Mouse (Mus musculus): ENCODE data around the gene Zc2hc1c. TPM values are rescaled to one million over a fixed set of nuclear protein-coding genes. Genes with fewer than 3 reads are reported as not detected.

Zc2hc1c gene
- total RNA-seq (2021): under 1 TPM; 0.52 to 0.58 TPM

DNA sequence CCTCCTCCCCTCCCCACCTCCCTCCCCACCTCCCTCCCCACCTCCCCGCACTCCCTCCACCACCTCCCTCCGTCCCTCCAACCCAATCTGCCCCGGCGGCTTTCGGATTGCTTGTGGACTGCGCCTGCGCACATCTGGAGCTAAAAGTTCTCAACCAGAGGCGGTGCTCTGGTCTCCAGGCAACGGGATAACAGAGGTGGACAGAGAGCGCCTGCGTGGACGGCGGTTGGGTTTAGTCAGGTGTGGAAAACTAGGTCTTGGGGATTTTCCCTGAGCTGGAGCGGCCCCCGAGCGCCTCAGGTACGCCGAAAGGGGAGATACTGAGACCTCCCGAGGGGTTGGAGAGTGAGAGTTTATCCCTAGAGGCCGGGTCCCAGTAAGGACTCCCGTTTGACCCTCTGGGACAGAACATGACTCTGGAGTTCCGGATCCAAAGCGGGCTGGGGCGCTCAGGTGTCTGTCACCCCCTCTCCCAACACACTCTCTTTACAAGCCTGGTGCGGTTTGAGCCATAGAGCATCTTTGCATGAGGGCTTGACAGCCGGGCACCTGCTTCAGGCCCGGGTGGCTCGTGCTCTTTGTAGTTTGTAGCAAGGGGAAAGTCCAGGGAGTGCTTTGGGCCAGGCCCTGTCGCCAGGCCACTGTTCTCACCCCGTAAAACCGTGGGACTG is at the start of gene Zc2hc1c:
Zc2hc1c (plus strand) TSS at position 106 of the 671 bp plus-strand sequence.
- intact Hi-C loops (cut with DNase I): loop anchor here (5.0 kb wide), 1 partner anchor 146 kb away; no protein-coding TSS in a partner anchor
- peak; percentile 70 for DNase-seq

DNA sequence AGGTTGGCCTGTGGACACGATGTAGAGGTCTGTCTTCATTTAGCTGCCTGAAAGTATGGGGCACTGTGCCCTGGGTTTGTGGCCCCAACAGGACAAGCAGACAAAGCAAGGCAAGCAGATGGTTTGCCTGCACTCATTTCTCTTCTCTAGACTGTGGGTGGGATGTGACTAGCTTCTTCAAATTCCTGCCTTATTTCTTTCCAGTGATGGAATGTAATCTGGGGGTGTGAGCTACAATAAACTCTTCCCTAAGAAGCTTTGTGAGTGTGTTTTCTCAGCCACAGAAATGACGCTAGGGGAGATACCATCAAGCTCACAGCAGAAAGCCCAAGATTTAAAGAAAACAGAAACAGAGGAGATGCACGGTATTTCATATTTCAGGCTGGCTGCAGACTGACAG is 36.3 kb upstream of the Zc2hc1c start:
- DNase-seq: no peak
- intact Hi-C loops (cut with DNase I): no loop called here

DNA sequence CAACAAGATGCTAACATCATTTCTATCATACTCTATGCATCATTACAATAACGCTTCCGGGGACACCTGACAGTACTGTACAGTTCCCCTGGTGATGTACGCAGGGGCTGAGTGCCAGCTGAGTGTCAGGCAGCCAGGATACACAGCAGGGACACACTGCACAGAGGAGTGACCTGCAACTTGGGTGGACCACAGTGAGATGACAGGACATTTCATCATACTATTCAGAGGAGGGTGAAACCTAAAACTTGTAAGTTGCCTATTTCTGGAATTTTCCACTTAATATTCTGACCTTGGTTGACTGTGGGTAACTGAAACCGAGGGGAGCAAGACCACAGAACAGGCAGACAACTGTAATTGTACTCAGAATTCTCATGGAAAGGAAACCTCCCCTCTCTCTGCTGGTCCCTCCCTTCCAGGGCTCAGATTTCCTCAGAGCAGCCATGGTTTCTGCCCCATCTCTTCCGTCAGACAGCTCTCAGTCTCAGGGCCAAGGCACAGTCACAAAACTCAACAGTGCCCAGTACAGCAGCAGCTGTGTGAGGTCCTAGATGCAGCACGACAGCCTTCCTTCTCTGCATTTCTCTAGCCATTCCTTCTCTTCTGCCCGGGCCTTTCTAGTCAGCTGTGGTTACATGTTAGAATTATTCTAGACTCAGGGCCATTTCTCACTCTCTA is 32.2 kb upstream of the Zc2hc1c start:
- DNase-seq: no peak
- intact Hi-C loops (cut with DNase I): no loop called here

DNA sequence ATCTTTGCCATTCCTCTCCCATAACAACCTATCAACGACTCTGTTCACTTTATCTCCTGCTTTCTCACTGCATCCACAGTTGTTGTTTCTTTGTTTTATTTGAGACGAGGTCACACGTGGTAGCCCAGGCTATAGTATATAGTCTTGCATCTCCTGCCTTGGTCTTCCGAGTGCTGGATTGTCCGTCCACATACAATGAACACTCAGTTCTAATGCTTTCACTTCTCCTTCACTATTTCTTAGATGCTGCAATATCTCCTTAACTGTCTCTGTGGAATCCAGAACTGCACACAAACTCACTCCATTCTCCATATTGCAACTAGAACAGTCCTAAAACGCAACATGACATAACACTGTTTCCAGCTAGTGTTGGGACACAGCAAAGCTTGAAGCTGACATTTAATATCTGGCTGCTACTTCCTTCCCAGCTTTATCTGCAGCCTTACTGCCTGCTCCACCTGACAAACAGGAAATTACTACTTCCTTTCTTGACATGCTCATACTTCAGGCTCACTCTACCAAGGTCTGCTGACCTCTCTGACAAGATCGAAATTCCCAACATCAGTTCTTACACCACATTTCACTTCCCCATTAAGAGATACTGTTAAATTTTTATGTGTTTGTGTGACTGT is 31.3 kb upstream of the Zc2hc1c start:
- intact Hi-C loops (cut with DNase I): no loop called here
- DNase-seq: no peak

DNA sequence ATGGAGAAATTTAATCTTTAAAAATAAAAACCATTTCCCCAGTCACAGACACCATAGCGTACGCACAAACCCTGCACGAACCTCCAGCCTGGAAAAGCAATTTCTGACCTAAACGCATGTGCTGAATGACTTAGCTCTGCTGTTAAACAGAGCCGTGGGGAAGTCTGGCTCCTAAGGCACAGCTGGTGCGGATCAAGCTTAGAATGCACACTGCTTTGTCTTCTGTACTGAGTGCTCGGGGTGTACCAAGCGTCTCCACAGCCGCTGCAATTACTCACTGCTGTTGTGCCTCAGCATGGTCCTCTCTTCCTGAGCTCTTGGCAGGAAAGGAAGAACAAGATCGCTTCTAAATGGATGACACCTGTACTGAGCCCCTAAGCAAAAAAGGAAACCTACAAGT is 25.9 kb upstream of the Zc2hc1c start:
- intact Hi-C loops (cut with DNase I): no loop called here

DNA sequence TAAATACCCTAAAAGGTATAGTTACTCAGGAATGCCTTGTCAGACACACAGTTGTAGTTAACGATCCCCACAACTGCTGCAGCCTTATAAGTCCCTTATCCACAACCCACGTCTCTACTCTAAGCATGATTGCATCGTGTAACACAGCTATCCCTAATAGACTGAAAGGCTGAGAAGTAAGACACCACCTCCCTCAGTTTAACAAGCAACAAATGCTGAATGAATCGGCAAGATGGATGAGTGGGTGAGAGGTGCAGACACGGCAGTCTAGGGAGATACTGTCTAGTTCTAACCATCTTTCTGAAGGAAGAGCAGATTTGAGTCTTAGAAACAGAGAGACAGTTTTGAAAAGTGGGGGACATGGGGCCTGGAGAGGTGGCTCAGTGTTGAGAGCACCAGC is 25.2 kb upstream of the Zc2hc1c start:
- no peak for DNase-seq
- intact Hi-C loops (cut with DNase I): no loop called here

More for the DNA sequence above, 25.9 kb upstream of the Zc2hc1c start:
- no peak for DNase-seq

DNA sequence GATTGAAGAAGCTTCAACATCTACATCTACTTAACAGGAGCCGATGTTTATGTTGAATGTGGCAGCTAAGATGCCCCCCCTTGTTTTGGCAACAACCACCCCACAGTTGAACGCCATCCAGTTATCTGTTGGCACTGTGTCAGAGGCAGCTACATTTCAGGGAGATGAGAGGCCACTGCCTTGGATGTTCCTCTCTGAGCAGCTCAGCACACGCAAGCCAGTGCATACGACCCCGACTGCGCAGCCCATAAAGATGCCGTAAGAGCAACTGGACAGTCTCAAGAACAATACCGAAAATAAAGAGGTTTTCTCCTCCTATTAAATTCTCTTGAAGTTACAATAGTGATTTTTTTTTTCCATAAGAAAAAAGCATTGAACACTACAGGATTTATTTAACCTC is 23.9 kb upstream of the Zc2hc1c start:
- peak; percentile 53 for DNase-seq
- intact Hi-C loops (cut with DNase I): no loop called here

DNA sequence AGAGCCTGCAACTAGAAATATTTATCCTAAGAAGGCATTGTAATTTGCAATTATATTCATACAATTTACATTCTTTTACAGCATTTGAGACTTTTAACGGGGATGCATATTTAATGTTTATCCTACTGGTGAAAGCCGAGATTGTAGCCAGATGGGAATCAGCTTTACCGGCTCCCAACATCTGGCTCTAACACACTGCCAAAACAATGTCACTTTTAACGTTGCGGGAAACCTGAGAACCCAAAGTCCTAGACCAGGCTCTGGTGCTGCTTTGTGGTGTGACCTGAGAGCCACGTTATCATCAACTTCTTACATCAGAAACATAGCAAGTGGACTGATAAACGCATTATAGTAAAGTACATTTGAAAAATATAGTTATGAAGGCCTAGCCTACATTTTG is 23.5 kb upstream of the Zc2hc1c start:
- intact Hi-C loops (cut with DNase I): no loop called here
- DNase-seq: no peak

DNA sequence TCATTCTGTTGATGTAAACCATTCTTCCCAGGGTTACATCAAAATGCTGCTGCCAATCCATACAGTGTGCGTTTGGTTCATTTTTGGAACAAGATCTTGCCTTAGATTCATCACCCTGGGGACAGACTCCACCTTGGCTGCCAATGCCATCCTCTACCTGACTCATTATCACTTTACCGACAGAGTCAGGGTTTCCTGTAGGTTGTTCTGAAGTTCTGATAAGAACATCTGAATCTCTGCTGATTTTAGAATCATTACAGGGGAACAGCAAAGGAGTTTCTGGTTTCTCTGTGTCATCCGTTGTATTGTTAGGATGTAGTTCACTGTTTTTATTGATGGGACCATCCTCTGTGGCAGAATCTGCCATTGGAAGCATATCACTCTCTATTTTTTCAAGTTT is 22.1 kb upstream of the Zc2hc1c start:
- intact Hi-C loops (cut with DNase I): no loop called here
- DNase-seq: no peak

DNA sequence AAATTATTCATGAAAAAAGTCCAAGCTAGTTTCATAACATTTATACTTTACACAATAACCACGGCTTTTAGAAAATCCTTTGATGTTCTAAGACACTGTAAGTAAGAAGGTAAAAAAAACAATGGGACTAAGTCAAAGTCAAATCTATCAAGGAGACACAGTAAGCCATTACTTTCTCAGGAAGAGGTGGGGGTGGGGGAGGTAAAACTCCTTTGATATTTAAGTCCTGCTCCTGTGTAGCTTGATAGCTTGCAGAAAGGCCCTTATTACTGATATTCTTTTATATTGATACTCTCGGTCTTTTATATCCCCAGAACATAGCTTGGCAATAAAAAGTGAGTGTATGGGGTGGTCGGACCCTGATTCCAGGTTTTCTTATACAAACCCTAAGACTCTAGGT is 18.6 kb upstream of the Zc2hc1c start:
- DNase-seq: no peak
- intact Hi-C loops (cut with DNase I): no loop called here

DNA sequence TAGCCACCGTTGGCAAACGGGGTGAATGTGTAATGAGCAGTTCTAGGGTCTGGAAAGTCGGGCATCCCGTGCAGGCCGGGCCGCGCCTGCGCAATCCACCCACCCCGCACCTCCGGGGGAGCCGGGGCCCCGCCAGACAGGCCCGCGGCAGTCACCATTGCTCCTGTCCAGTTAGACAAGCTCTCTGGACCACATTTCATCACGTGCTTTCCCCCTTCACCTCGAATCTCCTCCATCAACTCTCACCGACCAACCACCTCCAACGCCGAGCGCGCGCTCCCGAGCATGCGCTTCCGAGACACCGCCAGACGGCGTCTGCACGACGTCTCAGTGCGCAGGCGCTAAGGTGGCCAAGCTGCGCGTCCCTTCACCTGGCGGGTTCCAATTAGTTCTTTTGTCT is 18.1 kb upstream of the Zc2hc1c start, which contains the start of gene Mlh3:
Mlh3 (minus strand) TSS at position 281 of the 400 bp plus-strand sequence.
- DNase-seq: peak; percentile 85
- intact Hi-C loops (cut with DNase I): no loop called here

DNA sequence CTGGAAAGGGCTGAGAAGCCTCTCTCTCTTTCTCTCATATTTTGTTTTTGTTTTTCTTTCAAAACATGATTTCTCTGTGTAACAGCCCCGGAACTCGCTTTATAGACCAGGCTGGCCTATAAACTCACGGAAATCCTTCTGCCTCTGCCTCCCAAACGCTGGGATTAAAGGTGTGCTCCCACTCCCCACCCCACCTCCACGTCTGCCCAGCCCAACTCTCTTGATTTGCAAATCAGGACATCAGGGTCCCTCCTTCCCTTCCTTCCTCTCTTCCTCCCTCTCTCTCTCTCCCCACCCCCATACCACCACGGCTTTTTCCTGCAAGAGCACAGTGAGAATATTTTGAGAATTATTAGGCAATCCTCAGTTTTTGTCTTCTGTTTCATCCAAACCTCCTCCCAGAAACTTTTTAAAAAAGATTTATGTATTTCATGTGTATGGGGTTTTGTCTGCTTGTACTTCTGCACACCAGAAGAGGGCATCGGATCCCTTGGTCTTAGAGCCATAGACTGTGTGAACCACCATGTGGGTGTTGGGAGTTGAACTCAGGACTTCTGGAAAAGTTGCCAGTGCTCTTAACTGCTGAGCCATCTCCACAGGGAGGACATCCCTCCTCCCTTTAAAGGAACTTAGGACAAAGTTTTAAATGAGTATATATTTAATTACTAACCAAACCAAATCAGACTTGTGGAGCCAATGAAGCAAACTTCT is 17.1 kb upstream of the Zc2hc1c start:
- DNase-seq: no peak
- intact Hi-C loops (cut with DNase I): no loop called here

DNA sequence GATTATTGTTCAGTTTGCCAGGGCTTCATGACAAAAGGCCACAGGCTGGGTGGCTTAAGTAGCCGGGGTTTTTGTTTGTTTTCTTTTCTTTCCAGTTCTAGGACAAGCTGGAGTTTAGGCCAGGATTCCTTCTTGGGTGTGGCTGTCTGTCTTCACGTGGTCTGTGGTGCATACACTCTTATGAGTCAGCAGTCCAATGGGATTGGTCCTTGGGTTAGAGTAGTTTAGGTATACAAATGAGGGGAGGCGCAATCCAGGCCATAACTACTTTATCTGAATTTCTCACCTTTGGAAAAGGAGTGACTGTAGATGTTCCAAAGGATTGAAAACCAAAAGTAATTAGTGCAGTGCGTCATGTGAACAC is 16.6 kb upstream of the Zc2hc1c start:
- DNase-seq: no peak
- intact Hi-C loops (cut with DNase I): no loop called here

DNA sequence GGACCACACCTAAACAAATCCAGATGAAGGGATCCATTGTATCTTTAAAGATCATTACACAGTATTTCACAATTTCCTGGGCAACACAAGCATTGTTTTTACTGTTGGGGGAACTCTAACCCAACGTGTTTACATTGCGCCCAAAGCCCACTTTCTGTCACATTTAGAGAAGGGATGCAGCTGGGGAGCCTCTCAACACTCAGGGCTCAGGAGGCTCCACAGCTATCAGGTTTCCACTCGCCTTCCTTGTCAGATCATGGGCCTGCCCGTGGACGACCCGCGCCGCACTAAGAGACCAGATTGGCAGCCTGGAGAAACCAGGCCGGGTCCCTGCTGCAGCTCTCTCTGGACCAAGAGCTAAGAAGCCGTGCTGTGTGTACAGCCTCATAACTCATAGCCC is 14.9 kb upstream of the Zc2hc1c start:
- DNase-seq: no peak
- intact Hi-C loops (cut with DNase I): no loop called here

DNA sequence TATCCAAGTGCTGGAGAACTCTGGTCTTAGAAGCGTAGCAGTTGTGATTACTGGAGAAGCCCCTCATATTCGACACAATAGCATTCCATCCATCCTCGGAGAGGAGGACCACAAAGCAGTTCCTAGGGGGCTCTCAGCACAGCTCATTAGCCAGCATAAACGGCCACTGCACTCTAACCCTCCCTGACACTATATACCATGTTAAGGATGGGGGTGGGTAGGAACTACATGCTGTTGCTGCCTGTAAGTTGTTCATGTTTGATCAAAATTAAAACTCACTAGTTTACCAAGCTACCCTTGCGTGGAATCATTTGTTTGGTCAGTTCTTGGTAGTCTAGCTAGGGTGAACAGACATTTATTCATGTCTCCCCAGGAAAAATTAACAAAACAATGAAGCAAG is 12.1 kb upstream of the Zc2hc1c start:
- intact Hi-C loops (cut with DNase I): no loop called here

DNA sequence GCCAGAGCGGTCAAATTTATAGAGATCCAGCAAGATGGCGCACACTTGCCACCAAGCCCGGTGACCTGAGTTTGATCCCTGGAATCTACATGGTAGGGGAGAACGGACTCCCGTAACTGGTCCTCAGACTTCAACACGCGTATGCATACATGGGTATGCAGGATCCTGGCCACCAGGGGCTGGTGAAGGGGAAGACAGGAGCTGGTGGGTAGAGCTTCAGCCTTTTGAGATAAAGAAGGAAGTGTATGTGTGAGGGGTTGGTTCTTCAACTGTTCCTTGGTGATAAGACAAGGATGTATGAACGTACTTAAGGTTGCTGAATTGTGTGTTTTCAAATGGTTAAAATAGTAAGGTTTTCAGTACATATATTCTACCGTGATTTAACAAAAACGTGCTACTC is 9.5 kb upstream of the Zc2hc1c start:
- intact Hi-C loops (cut with DNase I): no loop called here
- no peak for DNase-seq

More for the DNA sequence above, 12.1 kb upstream of the Zc2hc1c start:
- DNase-seq: no peak

DNA sequence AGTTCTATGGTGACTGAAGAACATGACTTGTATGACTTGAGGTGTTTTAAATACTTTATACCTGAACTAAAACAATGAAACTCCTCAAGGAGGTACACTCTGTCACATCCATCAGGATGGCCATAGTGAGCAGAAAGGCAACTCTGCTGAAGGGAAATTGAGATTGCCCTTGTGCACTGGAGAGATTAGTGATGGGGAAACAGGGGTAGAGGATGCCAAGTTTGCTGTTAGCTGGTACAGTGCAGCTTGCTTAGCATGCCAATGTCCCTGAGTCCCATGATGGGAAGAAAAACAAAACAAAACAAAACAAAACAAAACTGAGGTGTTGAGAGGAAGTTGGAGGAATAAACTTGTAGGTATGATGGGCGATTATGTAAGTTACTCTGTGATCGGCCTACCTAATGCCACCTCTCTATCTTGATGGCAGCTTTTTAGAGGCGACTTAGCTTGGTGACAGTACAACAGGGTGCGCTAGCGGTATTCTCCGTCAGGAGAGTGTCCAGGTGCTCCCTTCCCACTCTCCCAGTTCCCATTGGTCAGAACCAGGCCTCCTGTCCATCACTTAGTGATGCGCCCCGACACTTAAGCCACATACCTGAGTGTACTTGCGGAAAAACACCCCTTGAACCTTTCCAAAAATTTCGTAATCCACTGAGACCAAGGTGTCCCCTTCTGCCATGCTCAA is 8.9 kb upstream of the Zc2hc1c start:
- no peak for DNase-seq
- intact Hi-C loops (cut with DNase I): no loop called here

DNA sequence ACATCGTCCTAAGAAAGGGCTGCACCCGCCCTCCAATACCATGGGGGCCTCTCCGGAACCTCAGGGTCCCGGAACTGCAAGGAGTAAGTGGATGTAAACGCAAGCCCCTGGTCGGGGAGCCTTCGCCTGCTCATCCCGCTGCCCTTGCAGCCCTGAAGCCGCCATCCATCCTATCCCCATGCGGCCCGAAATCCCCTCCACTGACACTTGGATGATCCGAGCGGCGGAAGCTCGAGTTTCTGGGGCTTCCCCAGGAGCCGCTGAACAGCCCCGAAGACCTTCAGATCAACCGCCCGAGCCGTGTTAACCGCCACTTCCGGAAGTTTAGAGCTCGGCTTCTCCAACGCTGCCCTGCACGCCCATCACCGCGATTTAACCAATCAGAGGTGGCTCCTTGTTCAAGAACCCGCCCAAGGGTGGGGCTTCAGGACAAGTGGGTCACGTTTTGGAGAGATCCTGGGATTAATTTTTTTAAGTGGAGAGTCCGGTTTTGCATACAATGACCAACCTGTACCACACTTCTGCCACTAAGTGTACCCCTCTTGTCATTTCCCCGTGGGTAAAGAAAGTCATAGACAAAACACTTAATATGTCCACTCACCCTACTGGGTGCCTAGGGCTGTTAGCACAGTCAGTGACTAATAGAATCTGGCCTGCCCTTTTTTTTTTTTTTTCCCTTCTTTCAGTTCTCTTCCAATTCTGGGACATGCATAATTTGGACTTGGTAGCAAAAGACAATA is 8.1 kb upstream of the Zc2hc1c start:
- intact Hi-C loops (cut with DNase I): no loop called here
- peak; percentile 96 for DNase-seq

DNA sequence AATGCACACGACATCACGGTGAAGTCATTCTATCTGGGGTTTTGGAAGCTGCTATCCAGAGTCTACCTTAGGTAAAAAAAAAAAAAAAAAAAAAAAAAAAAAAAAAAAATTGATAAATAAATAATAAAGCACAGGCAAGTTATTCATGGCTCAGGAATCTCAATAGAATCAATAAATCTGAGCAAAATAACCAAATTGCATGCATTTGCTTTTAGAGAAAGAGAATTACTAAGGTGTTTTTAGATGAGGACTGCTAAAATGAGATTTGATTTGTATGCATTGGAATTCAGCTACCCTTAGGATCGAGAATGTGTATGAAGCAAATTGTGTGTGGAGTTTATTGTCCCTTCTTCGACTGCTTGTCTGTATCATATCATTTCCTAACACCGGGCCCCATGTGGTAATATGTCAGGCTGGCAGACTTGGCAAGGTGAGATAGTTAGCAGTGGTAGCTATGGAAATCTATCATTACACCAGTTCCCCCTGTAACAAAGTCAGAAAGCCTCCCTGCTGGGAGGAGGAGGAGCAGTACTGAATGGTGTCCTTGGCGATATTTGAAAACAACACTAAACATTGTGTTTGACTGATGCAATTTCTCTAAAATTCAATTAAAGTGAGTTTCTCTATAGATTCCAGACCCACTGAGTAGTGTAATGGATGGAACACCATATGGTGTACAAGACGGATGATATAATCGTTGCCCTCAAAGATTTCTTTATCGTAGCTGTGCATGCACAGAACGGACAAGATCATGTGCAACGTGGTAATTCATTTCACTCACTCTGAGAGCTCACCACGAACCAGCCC is 7.3 kb upstream of the Zc2hc1c start:
- intact Hi-C loops (cut with DNase I): no loop called here
- DNase-seq: no peak
